Mouse (Mus musculus) heart, adult 18-20 months (tissue): Measurements from ENCODE around the gene Sptssa. TPM values are rescaled to one million over a fixed set of nuclear protein-coding genes. Genes with fewer than 3 reads are reported as not detected.

ENCODE experiments used
- DNase-seq, 2 experiments: peaks; one replicate each; pipeline ENCODE4 v3.0.0; 2021 to 2022; ENCODE audit warnings: mixed read lengths in 1 of 2
- total RNA-seq, 2 experiments: library from RNA; stranded (reverse); gene quantifications; 2 replicates each; pipeline ENCODE4 v1.2.3; 2021

The Sptssa gene
- total RNA-seq, 2 experiments from 2014 or later = 32.0 to 32.6 TPM

GRCm38 (mm10) chr12:54655292-54656038, 908 bp downstream of the Sptssa start:
- no peak for DNase-seq

- DNase-seq = peak in 1 of 2 experiments; percentile 19
These were observed 1.6 kb downstream of the Sptssa start for GRCm38 (mm10) chr12:54654741-54655140.

GRCm38 (mm10) chr12:54654141-54654540, 2.2 kb downstream of the Sptssa start:
- DNase-seq = peak; percentile 26 to 45

- no peak for DNase-seq
These were observed 4.0 kb downstream of the Sptssa start for GRCm38 (mm10) chr12:54652346-54652745.

GRCm38 (mm10) chr12:54651820-54652219, 4.6 kb downstream of the Sptssa start:
- peak in 1 of 2 experiments; percentile 15 for DNase-seq

- DNase-seq = no peak
These were observed 5.2 kb downstream of the Sptssa start for GRCm38 (mm10) chr12:54651158-54651557.

GRCm38 (mm10) chr12:54644947-54645346, 11.4 kb downstream of the Sptssa start:
- no peak for DNase-seq

GRCm38 (mm10) chr12:54643320-54643892, 13.0 kb downstream of the Sptssa start:
- no peak for DNase-seq

- DNase-seq = no peak
These were observed 15.0 kb downstream of the Sptssa start for GRCm38 (mm10) chr12:54641374-54641773.

GRCm38 (mm10) chr12:54640259-54640658, 16.1 kb downstream of the Sptssa start:
- DNase-seq = no peak

GRCm38 (mm10) chr12:54637033-54637432, 19.3 kb downstream of the Sptssa start:
- DNase-seq = no peak

- DNase-seq = no peak
These were observed 24.2 kb downstream of the Sptssa start for GRCm38 (mm10) chr12:54632141-54632540.

GRCm38 (mm10) chr12:54621942-54622341, 34.4 kb downstream of the Sptssa start:
- DNase-seq = no peak

GRCm38 (mm10) chr12:54620042-54620705, 36.2 kb downstream of the Sptssa start:
- DNase-seq = no peak

GRCm38 (mm10) chr12:54608988-54609387, 47.4 kb downstream of the Sptssa start:
- DNase-seq = no peak

GRCm38 (mm10) chr12:54605203-54605602, 51.2 kb downstream of the Sptssa start:
- no peak for DNase-seq

GRCm38 (mm10) chr12:54603542-54604167, 52.7 kb downstream of the Sptssa start:
- no peak for DNase-seq

GRCm38 (mm10) chr12:54600482-54600881, 55.9 kb downstream of the Sptssa start:
- DNase-seq = no peak

- no peak for DNase-seq
These were observed 58.0 kb downstream of the Sptssa start for GRCm38 (mm10) chr12:54598358-54598757.

GRCm38 (mm10) chr12:54596715-54597114, 59.7 kb downstream of the Sptssa start:
- no peak for DNase-seq
